Mouse (Mus musculus) limb, embryonic 12.5 days (tissue): ENCODE results near the gene Hoxd1. TPM values are rescaled to one million over a fixed set of nuclear protein-coding genes. Genes with fewer than 3 reads are reported as not detected.
A peak's percentile ranks its signal among the peaks of the same experiment; 100 is the strongest.

Source experiments
- ATAC-seq: fragments of 200-750 bp; cut with Nextera tagmentation; 2 replicates; pipeline ENCODE4 v1.8.0; 2017; ENCODE audit warnings: low read depth, moderate TSS enrichment; ENCODE audit not compliant: insufficient number of reproducible peaks, insufficient read depth, low FRiP score, low TSS enrichment
- H3K27ac ChIP-seq: fragments of 300-500 bp; sonication (generic); 2 replicates; pipeline ENCODE4 v1.5.1; 2016; ENCODE audit warnings: mild to moderate bottlenecking, moderate library complexity
- H3K27me3 ChIP-seq: fragments of 300-500 bp; sonication (generic); 2 replicates; pipeline ENCODE4 v1.6.1; 2016; ENCODE audit warnings: mild to moderate bottlenecking, moderate library complexity
- H3K36me3 ChIP-seq: fragments of 300-500 bp; sonication (generic); 2 replicates; pipeline ENCODE4 v1.6.1; 2016; ENCODE audit warnings: mild to moderate bottlenecking, moderate library complexity
- H3K4me1 ChIP-seq: fragments of 300-500 bp; sonication (generic); replicated peaks from 2 replicates; pipeline ENCODE4 v1.6.1; 2016
- H3K4me2 ChIP-seq: fragments of 300-500 bp; sonication (generic); 2 replicates; pipeline ENCODE4 v1.6.1; 2016; ENCODE audit warnings: mild to moderate bottlenecking, moderate library complexity
- H3K4me3 ChIP-seq: fragments of 300-500 bp; sonication (generic); replicated peaks from 2 replicates; pipeline ENCODE4 v1.5.1; 2016; ENCODE audit warnings: mild to moderate bottlenecking
- H3K9ac ChIP-seq: fragments of 300-500 bp; sonication (generic); replicated peaks from 2 replicates; pipeline ENCODE4 v1.6.1; 2016; ENCODE audit warnings: mild to moderate bottlenecking, moderate library complexity
- H3K9me3 ChIP-seq: fragments of 300-500 bp; sonication (generic); 2 replicates; pipeline ENCODE4 v1.6.1; 2016; ENCODE audit warnings: mild to moderate bottlenecking, moderate library complexity
- WGBS: fragments of 180-500 bp; shearing (Covaris S2); methylation state at CpG from one replicate; pipeline ENCODE4 v1.1.7; 2016; 5-methylcytosine and 5-hydroxymethylcytosine counted together
- microRNA counts: library from miRNA; unstranded; fragments of <30 nt; microRNA quantifications from one replicate; lab custom pipeline; 2017
- microRNA-seq: library from miRNA; unstranded; fragments of <30 nt; microRNA quantifications from one replicate; pipeline ENCODE4, GENCODE M21; 2017
- polyA plus RNA-seq: library from polyadenylated mRNA; unstranded; fragments of >200 nt; fragmentation: Nextera tagmentation; extraction: Ambion mirVana; gene quantifications from 2 replicates; pipeline ENCODE4 v1.2.1, GENCODE M21; 2016

The Hoxd1 gene
- polyA plus RNA-seq, 1 experiment from 2014 or later, result 0.43 TPM

GRCm38 (mm10) chr2:74795531-74795930 lies 32.8 kb downstream of the Hoxd1 start:
- Histone ChIP-seq H3K9me3 (no peaks in the 10 kb centered on the region), H3K9ac (no peak overlapping the region), H3K27me3 (no peaks in the 10 kb centered on the region), H3K4me3 (no peak overlapping the region), H3K4me1 (peaks cover 5% of the 10 kb centered on the region; the same call in 1 of the 2 replicates), H3K36me3 (no peaks in the 10 kb centered on the region), H3K27ac (no peak overlapping the region), H3K4me2 (no peak overlapping the region)
- 39% methylated on average over 7 of the region's 7 CpGs for whole genome bisulfite sequencing
- ATAC-seq, result no peak

GRCm38 (mm10) chr2:74808431-74808830 lies 45.7 kb downstream of the Hoxd1 start:
- no peak for ATAC-seq
- H3K27me3 ChIP-seq, result peaks cover 4% of the 10 kb centered on the region; the same call in 1 of the 2 replicates
- no peaks in the 10 kb centered on the region for H3K36me3 ChIP-seq
- peaks cover 4% of the 10 kb centered on the region; the same call in 1 of the 2 replicates for H3K9me3 ChIP-seq
- WGBS, result 77% methylated on average over 5 of the region's 5 CpGs
- H3K4me3 ChIP-seq, result no peak overlapping the region
- H3K9ac ChIP-seq, result no peak overlapping the region
- H3K27ac ChIP-seq, result no peak overlapping the region
- H3K4me1 ChIP-seq, result peaks cover 16% of the 10 kb centered on the region
- H3K4me2 ChIP-seq, result no peak overlapping the region

MicroRNAs encoded within 50 kb of the gene (microRNA counts, 519-probe panel; counts per million panel counts)
- microRNA mmu-miR-10b (lab: Ali Mortazavi, UCI), result 5,974 counts per million, percentile 70 among the panel's probes with 10 or more counts

Small RNA genes lying within 50 kb of the gene (microRNA-seq; reads per million reads assigned to microRNA genes)
- 21,806 reads per million, percentile 97 among the genes with 10 or more reads in this experiment for gene Mir10b

Other genes starting within 250 kb of the Hoxd1 start
- 80.8 and 90.7 TPM in 2 replicates for gene Lnpk, start 183.5 kb upstream of the Hoxd1 start, polyA plus RNA-seq
- gene Evx2, start 103.4 kb upstream of the Hoxd1 start, polyA plus RNA-seq, result 6.8 and 8.3 TPM in 2 replicates
- 81.8 and 88.0 TPM in 2 replicates for gene Hoxd13, start 94.7 kb upstream of the Hoxd1 start, polyA plus RNA-seq
- 113 and 130 TPM in 2 replicates for gene Hoxd12, start 88.0 kb upstream of the Hoxd1 start, polyA plus RNA-seq
- gene Hoxd11, start 83.4 kb upstream of the Hoxd1 start, polyA plus RNA-seq, result 55.4 and 62.0 TPM in 2 replicates
- 39.5 and 42.0 TPM in 2 replicates for gene Hoxd10, start 71.1 kb upstream of the Hoxd1 start, polyA plus RNA-seq
- 17.8 and 19.2 TPM in 2 replicates for gene Hoxd9, start 65.3 kb upstream of the Hoxd1 start, polyA plus RNA-seq
- 7.5 and 7.8 TPM in 2 replicates for gene Hoxd8, start 58.4 kb upstream of the Hoxd1 start, polyA plus RNA-seq
- gene Hoxd3, start 51.1 kb upstream of the Hoxd1 start, polyA plus RNA-seq, result 1.4 and 1.5 TPM in 2 replicates
- 0.55 and 0.78 TPM in 2 replicates for gene Hoxd4, start 51.1 kb upstream of the Hoxd1 start, polyA plus RNA-seq
- gene Gm28230, start 36.3 kb upstream of the Hoxd1 start, polyA plus RNA-seq, result 0.38 and 0.51 TPM in 2 replicates
- gene Mtx2, start 62.8 kb downstream of the Hoxd1 start, polyA plus RNA-seq, result 110 and 114 TPM in 2 replicates